Mouse (Mus musculus): ENCODE data around the gene Dnajb5. TPM values are rescaled to one million over a fixed set of nuclear protein-coding genes. Genes with fewer than 3 reads are reported as not detected.
A peak's percentile ranks its signal among the peaks of the same experiment; 100 is the strongest.

Gene Dnajb5
- polyA plus RNA-seq, 2 experiments, result 7.4 to 16.9 TPM

GRCm38 (mm10) chr4:42941396-42941795 lies 8.2 kb upstream of the Dnajb5 start:
- no peaks in the 10 kb centered on the region for H3K36me3 ChIP-seq (ENCODE audit: control insufficient read depth, insufficient read depth, low read length)
- no peak overlapping the region for H3K27ac ChIP-seq (replicated peaks; ENCODE audit: low read depth, low read length)
- no peaks in the 10 kb centered on the region for H3K9me3 ChIP-seq (ENCODE audit: control insufficient read depth, low read length)
- H3K4me1 ChIP-seq (ENCODE audit: control insufficient read depth, insufficient read depth, low read length), result no peaks in the 10 kb centered on the region
- ATAC-seq (ENCODE audit: low FRiP score, low read depth) (no peak), DNase-seq (ENCODE audit: low spot score) (no peak)
- H3K27me3 ChIP-seq (ENCODE audit: control insufficient read depth, insufficient read depth, low read length), result no peaks in the 10 kb centered on the region
- no peak overlapping the region for H3K4me3 ChIP-seq (replicated peaks; ENCODE audit: low read length)
- whole genome bisulfite sequencing, result 79% methylated on average over 7 of the region's 7 CpGs
- H3K9ac ChIP-seq (ENCODE audit: low read depth, low read length, severe bottlenecking), result no peak overlapping the region
- no peak overlapping the region for H3K4me2 ChIP-seq (replicated peaks; ENCODE audit: low read depth, low read length, severe bottlenecking)
- TF ChIP-seq POLR2A (IDR thresholded peaks at IDR 0.05; ENCODE audit: borderline replicate concordance, extremely low read depth, insufficient read depth, insufficient read length), result no peak

GRCm38 (mm10) chr4:42943341-42943740 lies 6.3 kb upstream of the Dnajb5 start:
- Histone ChIP-seq H3K4me3 (replicated peaks; ENCODE audit: low read length) (no peak overlapping the region), H3K4me1 (ENCODE audit: control insufficient read depth, insufficient read depth, low read length) (no peaks in the 10 kb centered on the region), H3K9ac (ENCODE audit: low read depth, low read length, severe bottlenecking) (no peak overlapping the region), H3K4me2 (replicated peaks; ENCODE audit: low read depth, low read length, severe bottlenecking) (no peak overlapping the region), H3K9me3 (ENCODE audit: control insufficient read depth, low read length) (no peaks in the 10 kb centered on the region), H3K27ac (replicated peaks; ENCODE audit: low read depth, low read length) (no peak overlapping the region), H3K27me3 (ENCODE audit: control insufficient read depth, insufficient read depth, low read length) (peaks cover 6% of the 10 kb centered on the region; the same call in 1 of the 2 replicates), H3K36me3 (ENCODE audit: control insufficient read depth, insufficient read depth, low read length) (no peaks in the 10 kb centered on the region)
- DNase-seq (ENCODE audit: low spot score) (no peak), ATAC-seq (ENCODE audit: low FRiP score, low read depth) (no peak)
- TF ChIP-seq POLR2A (IDR thresholded peaks at IDR 0.05; ENCODE audit: borderline replicate concordance, extremely low read depth, insufficient read depth, insufficient read length), result no peak
- 72% methylated on average over 5 of the region's 5 CpGs for WGBS

DNA sequence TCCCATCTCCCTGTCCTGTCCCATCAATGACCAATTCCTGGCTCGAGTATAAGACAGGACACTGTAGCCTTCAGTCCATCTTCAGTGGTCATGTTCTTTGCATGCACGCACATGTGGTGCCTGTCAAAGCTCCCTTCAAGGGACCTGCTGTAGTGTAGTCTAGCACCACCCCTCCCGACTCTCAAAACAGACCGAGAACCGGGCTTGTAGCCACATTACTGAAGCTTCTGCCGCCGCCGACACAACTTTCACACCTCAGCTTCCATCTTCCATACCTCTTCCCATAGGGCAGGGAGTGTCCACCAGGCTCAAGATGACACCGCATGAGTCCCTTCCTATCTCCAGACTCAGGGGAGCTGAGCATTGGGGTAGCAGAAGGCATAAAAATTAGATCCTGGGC lies 5.4 kb upstream of the Dnajb5 start:
- Histone ChIP-seq H3K4me3 (replicated peaks; ENCODE audit: low read length) (no peak overlapping the region), H3K27ac (replicated peaks; ENCODE audit: low read depth, low read length) (no peak overlapping the region), H3K4me1 (ENCODE audit: control insufficient read depth, insufficient read depth, low read length) (0 out of 2 replicates have a peak, but pooled peaks cover 3% of the 10 kb centered on the region), H3K4me2 (replicated peaks; ENCODE audit: low read depth, low read length, severe bottlenecking) (no peak overlapping the region), H3K9ac (ENCODE audit: low read depth, low read length, severe bottlenecking) (no peak overlapping the region), H3K9me3 (ENCODE audit: control insufficient read depth, low read length) (no peaks in the 10 kb centered on the region), H3K36me3 (ENCODE audit: control insufficient read depth, insufficient read depth, low read length) (no peaks in the 10 kb centered on the region), H3K27me3 (ENCODE audit: control insufficient read depth, insufficient read depth, low read length) (peaks cover 6% of the 10 kb centered on the region; the same call in 1 of the 2 replicates)
- DNase-seq (ENCODE audit: low spot score), result no peak
- ATAC-seq (ENCODE audit: low FRiP score, low read depth), result no peak
- no peak for TF ChIP-seq POLR2A (IDR thresholded peaks at IDR 0.05; ENCODE audit: borderline replicate concordance, extremely low read depth, insufficient read depth, insufficient read length)
- 89% methylated on average over 9 of the region's 9 CpGs for WGBS

DNA sequence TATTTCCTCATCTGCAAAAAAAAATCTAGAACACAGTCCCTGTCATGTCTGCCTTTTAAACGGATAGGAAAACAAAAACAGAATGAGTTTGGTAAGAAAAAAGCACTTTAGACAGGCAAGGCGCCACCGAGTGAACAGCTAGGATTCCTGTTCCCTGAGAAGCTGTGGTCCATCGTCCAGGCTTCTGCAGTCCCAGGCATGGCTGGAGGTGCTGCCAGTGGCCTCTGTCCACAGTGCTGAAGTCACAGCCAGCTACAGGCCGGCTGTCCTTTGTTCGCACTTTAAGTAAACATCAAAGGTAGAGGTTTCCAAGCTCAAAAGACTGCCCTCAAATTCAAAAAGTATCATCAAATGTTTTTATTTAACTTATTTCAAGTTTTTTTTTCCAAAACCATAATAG lies 4.6 kb upstream of the Dnajb5 start:
- no peak overlapping the region for H3K27ac ChIP-seq (replicated peaks; ENCODE audit: low read depth, low read length)
- no peak overlapping the region for H3K4me2 ChIP-seq (replicated peaks; ENCODE audit: low read depth, low read length, severe bottlenecking)
- H3K27me3 ChIP-seq (ENCODE audit: control insufficient read depth, insufficient read depth, low read length), result peaks cover 6% of the 10 kb centered on the region; the same call in 1 of the 2 replicates
- 11% methylated on average over 6 of the region's 6 CpGs for WGBS
- H3K9me3 ChIP-seq (ENCODE audit: control insufficient read depth, low read length), result no peaks in the 10 kb centered on the region
- ATAC-seq (ENCODE audit: low FRiP score, low read depth), result no peak
- peak; percentile 44 for DNase-seq (ENCODE audit: low spot score)
- no peak overlapping the region for H3K9ac ChIP-seq (ENCODE audit: low read depth, low read length, severe bottlenecking)
- H3K36me3 ChIP-seq (ENCODE audit: control insufficient read depth, insufficient read depth, low read length), result no peaks in the 10 kb centered on the region
- TF ChIP-seq POLR2A (IDR thresholded peaks at IDR 0.05; ENCODE audit: borderline replicate concordance, extremely low read depth, insufficient read depth, insufficient read length), result no peak
- H3K4me3 ChIP-seq (replicated peaks; ENCODE audit: low read length), result no peak overlapping the region
- 0 out of 2 replicates have a peak, but pooled peaks cover 3% of the 10 kb centered on the region for H3K4me1 ChIP-seq (ENCODE audit: control insufficient read depth, insufficient read depth, low read length)

DNA sequence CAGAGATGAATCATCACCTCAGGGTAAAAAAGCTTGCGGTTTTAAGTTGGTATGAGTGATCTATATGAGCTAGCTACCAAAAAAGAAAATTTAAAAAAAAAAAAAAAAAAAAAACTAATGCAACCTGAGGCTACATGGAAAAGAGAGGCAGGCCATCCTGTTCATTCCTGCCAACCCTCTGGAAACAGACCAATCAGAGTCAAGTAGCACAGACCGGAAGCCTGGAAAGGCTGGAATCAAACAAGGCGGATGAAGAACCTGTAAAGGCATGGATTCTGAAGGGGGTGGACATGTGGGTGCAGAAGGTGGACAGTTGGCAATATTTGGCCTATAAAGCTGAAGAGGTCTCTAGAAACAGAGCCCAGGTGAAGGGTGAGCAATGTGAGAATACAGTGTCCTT lies 4.2 kb upstream of the Dnajb5 start:
- no peak overlapping the region for H3K4me3 ChIP-seq (replicated peaks; ENCODE audit: low read length)
- H3K36me3 ChIP-seq (ENCODE audit: control insufficient read depth, insufficient read depth, low read length), result no peaks in the 10 kb centered on the region
- H3K4me1 ChIP-seq (ENCODE audit: control insufficient read depth, insufficient read depth, low read length), result peaks cover 5% of the 10 kb centered on the region
- H3K4me2 ChIP-seq (replicated peaks; ENCODE audit: low read depth, low read length, severe bottlenecking), result no peak overlapping the region
- no peak for TF ChIP-seq POLR2A (IDR thresholded peaks at IDR 0.05; ENCODE audit: borderline replicate concordance, extremely low read depth, insufficient read depth, insufficient read length)
- DNase-seq (ENCODE audit: low spot score) (no peak), ATAC-seq (ENCODE audit: low FRiP score, low read depth) (no peak)
- H3K27me3 ChIP-seq (ENCODE audit: control insufficient read depth, insufficient read depth, low read length), result peaks cover 6% of the 10 kb centered on the region; the same call in 1 of the 2 replicates
- no peaks in the 10 kb centered on the region for H3K9me3 ChIP-seq (ENCODE audit: control insufficient read depth, low read length)
- 92% methylated on average over 3 of the region's 3 CpGs for WGBS
- H3K9ac ChIP-seq (ENCODE audit: low read depth, low read length, severe bottlenecking), result no peak overlapping the region
- no peak overlapping the region for H3K27ac ChIP-seq (replicated peaks; ENCODE audit: low read depth, low read length)

DNA sequence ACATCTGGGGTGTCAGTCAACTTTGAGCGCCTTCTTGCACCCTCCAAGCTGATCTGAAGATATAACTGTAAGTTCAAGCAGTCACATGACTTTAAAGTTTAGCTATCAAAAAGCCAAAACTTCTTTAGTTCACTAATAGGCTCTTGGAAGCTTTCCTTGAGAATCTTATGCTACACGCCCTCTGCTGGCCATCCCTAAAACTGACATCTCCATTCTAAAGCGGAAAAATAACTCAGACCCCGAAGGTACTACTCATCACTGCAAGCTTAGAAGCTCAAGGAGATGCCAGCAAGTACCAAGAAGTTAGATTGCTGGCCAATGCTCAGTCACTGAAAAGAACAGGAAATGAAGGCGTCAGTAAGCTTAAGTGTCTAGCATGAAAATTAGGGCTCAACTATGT lies 3.7 kb upstream of the Dnajb5 start:
- Histone ChIP-seq H3K4me1 (ENCODE audit: control insufficient read depth, insufficient read depth, low read length) (peaks cover 9% of the 10 kb centered on the region), H3K27me3 (ENCODE audit: control insufficient read depth, insufficient read depth, low read length) (peaks cover 6% of the 10 kb centered on the region; the same call in 1 of the 2 replicates), H3K4me2 (replicated peaks; ENCODE audit: low read depth, low read length, severe bottlenecking) (no peak overlapping the region), H3K9ac (ENCODE audit: low read depth, low read length, severe bottlenecking) (no peak overlapping the region), H3K36me3 (ENCODE audit: control insufficient read depth, insufficient read depth, low read length) (no peaks in the 10 kb centered on the region), H3K4me3 (replicated peaks; ENCODE audit: low read length) (no peak overlapping the region), H3K9me3 (ENCODE audit: control insufficient read depth, low read length) (no peaks in the 10 kb centered on the region), H3K27ac (replicated peaks; ENCODE audit: low read depth, low read length) (no peak overlapping the region)
- no peak for ATAC-seq (ENCODE audit: low FRiP score, low read depth)
- 3% methylated on average over 5 of the region's 5 CpGs for WGBS
- DNase-seq (ENCODE audit: low spot score), result peak; percentile 73
- TF ChIP-seq POLR2A (IDR thresholded peaks at IDR 0.05; ENCODE audit: borderline replicate concordance, extremely low read depth, insufficient read depth, insufficient read length), result no peak
